Comparison of ENCODE assay signal across 19 mouse cellular contexts in the genomic region with DNA sequence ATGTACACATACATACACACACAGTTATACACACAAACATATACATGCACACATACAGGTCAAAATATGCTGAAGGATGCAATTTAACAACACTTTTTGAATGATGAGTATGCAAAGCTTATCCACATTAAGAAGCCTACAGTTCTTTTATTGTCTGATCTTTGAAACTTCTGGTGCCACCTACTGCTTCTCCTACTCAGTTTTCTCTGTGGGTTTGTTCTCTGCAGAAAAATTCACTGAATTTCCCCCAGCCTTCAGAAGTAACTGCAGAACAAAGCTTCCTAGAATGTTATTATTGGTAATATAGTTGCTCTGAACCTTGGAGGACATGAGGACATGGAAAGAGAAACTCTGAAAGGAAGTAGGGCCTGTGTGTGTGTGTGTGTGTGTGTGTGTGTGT.
DNase-seq lines count a peak whose midpoint lies in the region; TF ChIP-seq lines count a peak whose summit lies in the region.
"Had no signal": no experiment of that assay in that cellular context is flagged by ENCODE, and none has a peak within 500 bp of the region (broad histone marks: within the 10 kb centered on the region; RNA-seq: fewer than 3 reads in every experiment).

No protein-coding gene starts in this region.

- peak in 1 of 2 experiments; percentile 23 for DNase-seq in layer of hippocampus, adult 2 months (ENCODE audit: low spot score in 2 of 2)
- DNase-seq in layer of hippocampus, adult 9-10 months (ENCODE audit: low spot score) = no peak
- peak; percentile 49 for DNase-seq in CD4-positive, CD25-positive, alpha-beta regulatory T cell, adult 2 months (ENCODE audit: low read depth, low spot score)
- DNase-seq in brain, adult 2 months (ENCODE audit: low read depth, low spot score) = peak; percentile 63
- DNase-seq in telencephalon, adult 2 months (ENCODE audit: low read depth, low spot score) = peak; percentile 50
- no peak for DNase-seq in left cerebral cortex, postnatal 36 days (ENCODE audit: low spot score in 2 of 2)
- no peak for DNase-seq in ovary, postnatal 14 days (ENCODE audit: low spot score)
- DNase-seq: adrenal gland, adult 2 months; adrenal gland, postnatal 14 days; B cell, adult 2 months; cerebellum, adult 18-20 months; cerebellum, adult 9-10 months; cerebellum, postnatal 14 days; forebrain, postnatal 0 days; gastrocnemius, postnatal 14 days; heart, adult 11 months had no signal

- H3K4me3 ChIP-seq in layer of hippocampus, adult 2 months = no peak overlapping the region
- H3K4me3 ChIP-seq: forebrain, embryonic 10.5 days; hindbrain, embryonic 12.5 days; hindbrain, embryonic 15.5 days had no signal

- H3K27ac ChIP-seq in layer of hippocampus, adult 2 months = peak overlapping the region; percentile 53; the same call in 1 of the 2 replicates
- H3K27ac ChIP-seq: forebrain, embryonic 10.5 days; hindbrain, embryonic 12.5 days; hindbrain, embryonic 15.5 days had no signal

- TF ChIP-seq CTCF in layer of hippocampus, adult 2 months (conservative IDR thresholded peaks at IDR 0.05) = no peak

- intact Hi-C loops in left cerebral cortex, postnatal 36 days (cut with DNase I) = no loop called here

Comparison
In these comparisons a context has a peak if more than half of its experiments do, and no peak if none do; other contexts are left out.
1. DNase-seq: peak in CD4-positive, CD25-positive, alpha-beta regulatory T cell, adult 2 months (single experiment), brain, adult 2 months (single experiment) and telencephalon, adult 2 months (single experiment); none in layer of hippocampus, adult 9-10 months (single experiment), left cerebral cortex, postnatal 36 days (0 of 2) and ovary, postnatal 14 days (single experiment).